Mouse (Mus musculus) brain, embryonic 14.5 days (tissue): Measurements from ENCODE around the gene Gimap7.
"Not testable (repeated sequence)": the region's sequence is repeated elsewhere in the genome, so short reads cannot be mapped to it uniquely, and the experiment has no call there.

Experiments used
- CTCF ChIP-seq: fragments of 200-500 bp; IDR thresholded peaks from 2 replicates; pipeline ENCODE4 v1.5.1; 2012; ENCODE audit warnings: inconsistent platforms, mild to moderate bottlenecking, moderate library complexity, borderline replicate concordance; ENCODE audit not compliant: insufficient read depth, insufficient read length; ENCODE audit errors: extremely low read depth
- POLR2A ChIP-seq: fragments of 200-500 bp; IDR thresholded peaks from 2 replicates; pipeline ENCODE4 v1.6.1; 2012; ENCODE audit warnings: mild to moderate bottlenecking, inconsistent platforms, borderline replicate concordance; ENCODE audit not compliant: poor library complexity, insufficient read depth, insufficient read length, severe bottlenecking; ENCODE audit errors: extremely low read depth

DNA sequence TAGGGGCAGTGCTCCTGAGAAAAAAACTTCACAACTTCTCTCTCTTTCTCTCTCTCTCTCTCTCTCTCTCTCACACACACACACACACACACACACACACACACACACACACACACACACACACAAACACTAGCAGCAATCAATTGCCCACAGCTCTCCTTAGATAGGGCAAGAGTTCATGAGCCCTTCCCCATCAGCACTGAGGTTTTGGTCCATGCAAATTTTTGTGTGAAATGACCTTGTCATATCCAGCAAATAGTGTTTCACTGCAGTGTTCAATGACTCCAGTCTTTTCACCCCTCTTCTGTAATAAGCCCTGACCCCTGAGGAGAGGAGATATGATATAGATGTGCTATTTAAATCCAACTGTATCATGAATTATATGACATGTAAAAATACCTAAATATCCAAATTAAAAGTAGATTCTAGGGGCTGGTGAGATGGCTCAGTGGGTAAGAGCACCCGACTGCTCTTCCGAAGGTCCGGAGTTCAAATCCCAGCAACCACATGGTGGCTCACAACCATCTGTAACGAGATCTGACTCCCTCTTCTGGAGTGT lies 35.1 kb upstream of the Gimap7 start:
- not testable (repeated sequence) for TF ChIP-seq CTCF, POLR2A
